Mouse (Mus musculus) liver, postnatal 0 days (tissue): ENCODE results near the gene Man1c1. TPM values are rescaled to one million over a fixed set of nuclear protein-coding genes. Genes with fewer than 3 reads are reported as not detected.

ENCODE experiments used
- ATAC-seq: fragments of 200-750 bp; cut with Nextera tagmentation; 2 replicates; pipeline ENCODE4 v1.8.0; 2017; ENCODE audit warnings: mild to moderate bottlenecking, moderate library complexity
- DNase-seq: peaks from one replicate; pipeline ENCODE4 v3.0.0-alpha.2; 2016
- H3K27ac ChIP-seq: fragments of 300-500 bp; sonication (generic); 2 replicates; pipeline ENCODE4 v1.5.1; 2014; ENCODE audit warnings: antibody characterized with exemption, moderate library complexity, mild to moderate bottlenecking, low read depth
- H3K27me3 ChIP-seq: fragments of 300-500 bp; sonication (generic); 2 replicates; pipeline ENCODE4 v1.6.1; 2014; ENCODE audit warnings: low read length, control low read depth, mixed read lengths; ENCODE audit not compliant: insufficient read depth
- H3K36me3 ChIP-seq: fragments of 300-500 bp; sonication (generic); replicated peaks from 2 replicates; pipeline ENCODE4 v1.6.1; 2014; ENCODE audit warnings: mild to moderate bottlenecking, control low read depth, low read length, moderate library complexity, mixed read lengths; ENCODE audit not compliant: insufficient read depth
- H3K4me1 ChIP-seq: fragments of 300-500 bp; sonication (generic); 2 replicates; pipeline ENCODE4 v1.6.1; 2014; ENCODE audit warnings: antibody characterized with exemption, mild to moderate bottlenecking, control low read depth; ENCODE audit not compliant: insufficient read depth
- H3K4me2 ChIP-seq: fragments of 300-500 bp; sonication (generic); 2 replicates; pipeline ENCODE4 v1.6.1; 2014; ENCODE audit warnings: low read depth, mild to moderate bottlenecking, low read length, moderate library complexity, mixed read lengths
- H3K4me3 ChIP-seq: fragments of 300-500 bp; sonication (generic); 2 replicates; pipeline ENCODE4 v1.5.1; 2014; ENCODE audit warnings: low read depth, low read length
- H3K9ac ChIP-seq: fragments of 300-500 bp; sonication (generic); replicated peaks from 2 replicates; pipeline ENCODE4 v1.6.1; 2014; ENCODE audit warnings: mild to moderate bottlenecking, moderate library complexity
- H3K9me3 ChIP-seq: fragments of 300-500 bp; sonication (generic); 2 replicates; pipeline ENCODE4 v1.6.1; 2016; ENCODE audit warnings: mild to moderate bottlenecking, control low read depth, low read length, mixed read lengths
- CTCF ChIP-seq: sonication (generic); IDR thresholded peaks from 2 replicates; pipeline ENCODE4 v1.5.1; 2016; ENCODE audit warnings: antibody characterized with exemption, low read depth
- EP300 ChIP-seq: IDR thresholded peaks from 2 replicates; pipeline ENCODE4 v1.6.1; 2016; ENCODE audit warnings: antibody characterized with exemption, low read depth, mild to moderate bottlenecking
- WGBS: fragments of 180-500 bp; shearing (Covaris S2); extraction: QIAGEN DNeasy Blood & Tissue Kit; methylation state at CpG from one replicate; pipeline ENCODE4 v1.1.7; 2014; ENCODE audit not compliant: insufficient replicate concordance; 5-methylcytosine and 5-hydroxymethylcytosine counted together
- polyA plus RNA-seq: library from polyadenylated mRNA; unstranded; fragments of >200 nt; fragmentation: Nextera tagmentation; extraction: Ambion mirVana; gene quantifications from 2 replicates; pipeline ENCODE4 v1.2.1, GENCODE M21; 2015

Man1c1 gene
- polyA plus RNA-seq, 1 experiment from 2014 or later: 1.5 TPM

DNA sequence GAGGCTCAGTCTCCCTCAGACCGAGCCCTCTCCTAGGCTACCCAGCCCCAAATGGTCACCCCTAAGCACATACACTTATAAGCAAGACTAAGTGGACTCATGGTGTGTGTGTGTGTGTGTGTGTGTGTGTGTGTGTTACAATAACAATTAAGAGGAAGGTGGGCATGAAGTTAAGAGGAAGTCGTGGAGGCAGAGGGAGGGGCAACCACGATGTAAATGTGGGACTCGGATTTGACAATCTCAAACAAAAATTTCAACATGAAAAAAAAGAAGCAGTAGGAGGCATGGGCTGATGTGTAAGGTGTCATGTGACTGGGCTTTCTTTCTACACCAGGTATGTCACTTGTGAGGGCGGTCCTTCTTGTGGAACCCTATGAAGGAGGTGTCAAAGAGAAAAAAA lies 96.4 kb downstream of the Man1c1 start:
- 51% methylated on average over 5 of the region's 5 CpGs for WGBS

DNA sequence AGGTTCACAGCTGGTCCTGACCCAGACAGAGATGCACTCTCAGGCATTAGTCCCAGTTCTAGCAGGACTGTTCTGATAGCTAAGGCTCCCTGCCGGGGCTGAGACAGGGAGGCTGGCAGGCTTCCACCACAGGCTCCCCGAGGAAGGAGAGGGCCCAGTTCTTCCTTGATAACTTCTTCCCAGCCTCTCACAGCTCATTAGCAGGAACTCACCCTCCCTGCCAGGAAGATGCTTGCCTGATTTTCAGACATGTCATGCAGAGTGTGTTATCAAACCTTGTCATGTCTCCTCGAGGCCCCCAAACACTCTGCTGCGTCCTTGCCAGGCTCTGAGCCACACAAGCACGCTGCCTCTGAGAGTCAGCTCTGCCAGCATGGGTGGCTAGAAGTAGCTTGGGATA lies 98.0 kb downstream of the Man1c1 start:
- TF ChIP-seq CTCF (no peak), EP300 (no peak)
- H3K4me2 ChIP-seq: no peak overlapping the region
- WGBS: 31% methylated on average over 5 of the region's 5 CpGs

More for the DNA sequence above, 96.4 kb downstream of the Man1c1 start:
- H3K36me3 ChIP-seq: no peaks in the 10 kb centered on the region
- DNase-seq (no peak), ATAC-seq (no peak; the same call in 1 of the 2 replicates)
- no peak overlapping the region for H3K27ac ChIP-seq
- no peak overlapping the region for H3K4me2 ChIP-seq
- no peaks in the 10 kb centered on the region for H3K27me3 ChIP-seq
- H3K9me3 ChIP-seq: no peaks in the 10 kb centered on the region
- H3K4me3 ChIP-seq: no peak overlapping the region
- H3K4me1 ChIP-seq: peaks cover 14% of the 10 kb centered on the region
- H3K9ac ChIP-seq: no peak overlapping the region
- TF ChIP-seq EP300: no peak
- TF ChIP-seq CTCF: no peak

DNA sequence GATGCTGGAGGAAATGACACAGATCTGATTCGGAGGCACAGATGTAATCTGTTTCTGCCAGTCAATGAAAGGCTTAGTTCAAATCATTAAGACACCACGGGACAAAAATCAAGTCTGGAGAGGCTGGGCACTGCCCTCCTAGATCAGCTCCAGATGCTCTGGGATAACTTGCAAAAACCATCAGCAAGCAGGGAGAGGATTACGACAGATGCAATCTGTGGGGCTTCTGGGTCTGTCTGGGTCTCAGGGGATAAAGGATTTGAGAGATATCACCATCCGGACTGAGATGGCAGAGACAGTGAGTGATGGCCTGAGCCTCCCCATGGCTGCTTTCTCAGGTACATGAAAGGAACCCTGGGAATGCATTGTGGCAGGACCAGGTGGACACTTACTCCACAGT lies 99.6 kb downstream of the Man1c1 start:
- Histone ChIP-seq H3K36me3 (no peaks in the 10 kb centered on the region), H3K4me1 (peaks cover 28% of the 10 kb centered on the region), H3K4me2 (no peak overlapping the region), H3K9ac (no peak overlapping the region), H3K9me3 (no peaks in the 10 kb centered on the region), H3K27me3 (no peaks in the 10 kb centered on the region), H3K27ac (no peak overlapping the region), H3K4me3 (no peak overlapping the region)
- ATAC-seq (no peak), DNase-seq (no peak)
- 76% methylated on average over 4 of the region's 4 CpGs for WGBS
- no peak for TF ChIP-seq EP300
- TF ChIP-seq CTCF: no peak

More for the DNA sequence above, 98.0 kb downstream of the Man1c1 start:
- Histone ChIP-seq H3K4me1 (peaks cover 26% of the 10 kb centered on the region), H3K9me3 (no peaks in the 10 kb centered on the region), H3K27ac (no peak overlapping the region), H3K9ac (no peak overlapping the region), H3K36me3 (no peaks in the 10 kb centered on the region), H3K27me3 (no peaks in the 10 kb centered on the region), H3K4me3 (no peak overlapping the region)
- peak; percentile 28 for DNase-seq
- no peak for ATAC-seq

DNA sequence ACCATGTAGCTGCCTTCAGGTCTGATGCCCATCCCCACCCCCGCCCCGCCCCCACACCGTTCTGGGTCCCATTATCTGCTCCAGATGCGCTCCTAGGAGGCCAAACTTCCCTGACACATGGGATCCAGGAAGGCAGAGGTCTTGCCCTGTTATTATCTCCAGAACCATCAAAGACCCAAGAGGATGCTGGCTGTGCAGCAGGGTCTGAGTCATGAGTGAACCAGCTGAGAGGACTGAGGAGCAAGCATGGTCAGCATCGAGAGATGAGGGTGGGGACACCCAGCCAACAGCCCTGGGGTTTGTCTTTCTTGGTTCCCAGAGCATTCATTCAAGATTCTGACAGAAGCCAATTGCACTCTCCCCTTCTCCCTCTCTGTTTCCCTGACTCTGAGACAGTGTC lies 100.5 kb downstream of the Man1c1 start:
- H3K27me3 ChIP-seq: no peaks in the 10 kb centered on the region
- H3K9ac ChIP-seq: no peak overlapping the region
- TF ChIP-seq CTCF (no peak), EP300 (no peak)
- H3K4me1 ChIP-seq: peaks cover 28% of the 10 kb centered on the region
- ATAC-seq (0 out of 2 replicates have a peak, but pooled peaks have one; percentile 9), DNase-seq (no peak)
- H3K27ac ChIP-seq: no peak overlapping the region
- no peaks in the 10 kb centered on the region for H3K36me3 ChIP-seq
- WGBS: 60% methylated on average over 5 of the region's 5 CpGs
- no peak overlapping the region for H3K4me3 ChIP-seq
- no peak overlapping the region for H3K4me2 ChIP-seq
- no peaks in the 10 kb centered on the region for H3K9me3 ChIP-seq

DNA sequence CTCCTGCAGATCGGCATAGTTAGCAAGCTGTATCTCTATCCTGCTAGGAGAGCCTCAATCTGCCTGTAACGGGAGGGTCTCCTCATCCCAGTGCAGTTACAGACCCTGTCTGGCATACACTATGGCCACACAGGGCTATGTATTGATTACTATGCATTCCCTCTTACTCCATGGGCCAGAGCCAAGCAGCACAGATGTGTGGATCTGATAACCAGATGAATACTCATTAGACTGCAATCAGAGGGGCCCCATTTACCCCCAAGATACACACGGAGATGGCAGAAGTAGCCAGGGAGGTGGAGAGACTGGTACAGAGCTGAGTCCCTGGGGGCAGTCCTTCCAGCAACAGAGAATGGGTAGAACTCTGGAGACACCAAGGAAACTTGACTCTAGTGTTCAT lies 101.5 kb downstream of the Man1c1 start:
- 39% methylated on average over 3 of the region's 3 CpGs for WGBS
- H3K4me2 ChIP-seq: peak overlapping the region; percentile 40; the same call in 1 of the 2 replicates

DNA sequence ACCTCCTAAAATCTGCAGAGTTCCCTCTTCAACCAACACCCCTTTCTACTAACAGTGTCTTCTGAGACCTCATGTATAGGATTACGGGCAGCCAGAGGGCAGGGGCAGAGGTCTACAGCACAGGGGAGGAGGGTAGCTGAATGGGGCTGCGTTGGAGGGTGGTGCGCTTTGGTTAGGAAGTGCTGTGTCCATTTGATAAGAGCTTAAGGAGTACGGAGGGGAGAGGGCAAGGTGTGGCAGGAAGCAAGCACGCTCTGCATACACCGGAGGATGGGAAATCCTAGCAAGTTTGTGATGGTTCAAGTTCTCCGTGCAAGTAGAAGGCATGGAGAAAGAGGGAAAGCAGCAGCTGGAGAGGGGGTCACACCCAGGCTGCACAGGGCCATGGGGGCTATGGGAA lies 102.1 kb downstream of the Man1c1 start:
- ATAC-seq: peak; percentile 66
- 22% methylated on average over 7 of the region's 7 CpGs for WGBS
- no peaks in the 10 kb centered on the region for H3K36me3 ChIP-seq
- H3K4me2 ChIP-seq: peak overlapping the region; percentile 40; the same call in 1 of the 2 replicates
- no peak overlapping the region for H3K4me3 ChIP-seq
- H3K27ac ChIP-seq: peak overlapping the region; percentile 67
- peaks cover 28% of the 10 kb centered on the region for H3K4me1 ChIP-seq
- H3K27me3 ChIP-seq: no peaks in the 10 kb centered on the region
- TF ChIP-seq EP300 (peak; percentile 45; the same call in 1 of the 2 replicates), CTCF (no peak)
- peak; percentile 28 for DNase-seq
- no peak overlapping the region for H3K9ac ChIP-seq
- no peaks in the 10 kb centered on the region for H3K9me3 ChIP-seq

More for the DNA sequence above, 101.5 kb downstream of the Man1c1 start:
- H3K27me3 ChIP-seq: no peaks in the 10 kb centered on the region
- peaks cover 28% of the 10 kb centered on the region for H3K4me1 ChIP-seq
- DNase-seq: no peak
- H3K9ac ChIP-seq: no peak overlapping the region
- H3K4me3 ChIP-seq: no peak overlapping the region
- no peaks in the 10 kb centered on the region for H3K36me3 ChIP-seq
- no peak overlapping the region for H3K27ac ChIP-seq
- no peak for TF ChIP-seq CTCF
- TF ChIP-seq EP300: no peak
- no peaks in the 10 kb centered on the region for H3K9me3 ChIP-seq
- no peak for ATAC-seq
